Mouse (Mus musculus): Measurements from ENCODE around the gene Npw.
"Not testable (repeated sequence)": the region's sequence is repeated elsewhere in the genome, so short reads cannot be mapped to it uniquely, and the experiment has no call there.

Gene Npw

DNA sequence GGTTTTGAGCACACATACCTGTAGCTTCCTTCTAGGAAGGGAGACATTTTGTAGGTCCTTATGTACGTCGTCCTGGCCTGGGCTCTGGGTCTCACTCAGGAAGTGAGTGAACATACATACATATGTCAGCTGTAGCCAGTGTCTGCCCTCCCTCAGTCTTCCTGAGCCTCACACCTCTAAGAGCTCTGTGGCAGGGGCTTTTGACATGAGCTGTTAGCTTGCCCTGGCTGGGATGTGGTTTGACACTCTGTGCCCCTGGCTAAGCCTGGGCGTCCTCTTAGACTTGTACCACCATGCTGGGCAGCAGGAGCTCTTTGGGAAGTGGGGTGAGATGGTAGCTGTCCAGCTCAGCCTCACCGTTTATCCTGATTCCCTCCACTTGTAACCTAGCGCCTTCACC, 13.1 kb upstream of the Npw start:
- DNase-seq (ENCODE audit: low read depth, low spot score), result no peak

- DNase-seq (ENCODE audit: low read depth, low spot score), result no peak
Observed at GRCm38 (mm10) chr17:24670246-24670844, 12.1 kb upstream of the Npw start.

DNA sequence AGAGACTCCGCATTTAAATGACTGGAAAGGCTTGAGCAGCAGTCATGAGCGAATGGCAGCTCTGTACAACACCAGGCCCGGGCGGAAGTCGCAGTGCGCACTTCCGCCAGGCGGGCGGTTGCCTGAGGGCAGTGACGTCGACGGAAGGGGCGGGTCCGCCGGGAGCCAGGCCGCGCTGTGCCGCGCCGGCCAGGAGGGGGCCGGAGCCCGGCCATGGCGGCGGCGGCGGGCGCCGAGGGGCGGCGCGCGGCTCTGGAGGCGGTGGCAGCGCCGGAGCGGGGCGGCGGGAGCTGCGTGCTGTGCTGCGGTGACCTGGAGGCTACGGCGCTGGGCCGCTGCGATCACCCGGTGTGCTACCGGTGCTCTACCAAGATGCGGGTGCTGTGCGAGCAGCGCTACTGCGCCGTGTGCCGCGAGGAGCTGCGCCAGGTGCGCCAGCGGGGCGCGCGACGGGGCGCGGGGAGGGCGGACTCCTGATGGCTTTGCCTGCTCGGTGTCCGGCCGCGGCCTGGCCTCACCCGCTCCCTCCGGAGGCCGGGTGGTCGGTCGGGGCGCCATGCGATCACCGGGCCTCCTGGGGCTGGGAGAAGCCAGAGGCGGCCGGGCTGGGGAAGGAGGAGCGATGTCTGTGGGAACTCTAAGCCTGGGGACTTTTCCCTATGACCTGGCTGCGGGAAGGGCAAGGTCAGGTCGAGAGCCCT, 11.4 kb upstream of the Npw start, which contains the start of gene Zfp598:
Gene Zfp598, plus strand, starts transcription at position 143 of the 701 bp plus-strand sequence.
- DNase-seq (ENCODE audit: low read depth, low spot score), result peak; percentile 98

DNA sequence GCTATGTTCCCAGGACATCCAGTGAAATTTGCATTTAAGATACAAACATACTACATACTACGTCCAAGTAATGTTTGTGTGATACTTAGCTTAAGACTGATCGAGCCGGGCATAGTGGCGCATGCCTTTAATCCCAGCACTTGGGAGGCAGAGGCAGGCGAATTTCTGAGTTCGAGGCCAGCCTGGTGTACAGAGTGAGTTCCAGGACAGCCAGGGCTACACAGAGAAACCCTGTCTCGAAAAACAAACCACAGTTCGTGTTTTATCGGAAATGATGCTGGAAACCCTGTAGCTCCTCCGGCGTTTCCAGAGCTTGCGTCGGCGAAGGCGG, 10.9 kb upstream of the Npw start:
- DNase-seq (ENCODE audit: low read depth, low spot score), result not testable (repeated sequence)

GRCm38 (mm10) chr17:24667416-24667815, 9.2 kb upstream of the Npw start:
- DNase-seq (ENCODE audit: low read depth, low spot score), result peak; percentile 89

- not testable (repeated sequence) for DNase-seq (ENCODE audit: low read depth, low spot score)
Observed at GRCm38 (mm10) chr17:24667011-24667410, 8.8 kb upstream of the Npw start.

- DNase-seq (ENCODE audit: low read depth, low spot score), result no peak
Observed at GRCm38 (mm10) chr17:24654969-24655368, 3.3 kb downstream of the Npw start.

- DNase-seq (ENCODE audit: low read depth, low spot score), result no peak
Observed at GRCm38 (mm10) chr17:24653967-24654710, 4.1 kb downstream of the Npw start.

GRCm38 (mm10) chr17:24651835-24652234, 6.4 kb downstream of the Npw start:
- no peak for DNase-seq (ENCODE audit: low read depth, low spot score)

- DNase-seq (ENCODE audit: low read depth, low spot score), result no peak
Observed at GRCm38 (mm10) chr17:24650766-24651165, 7.5 kb downstream of the Npw start.

DNA sequence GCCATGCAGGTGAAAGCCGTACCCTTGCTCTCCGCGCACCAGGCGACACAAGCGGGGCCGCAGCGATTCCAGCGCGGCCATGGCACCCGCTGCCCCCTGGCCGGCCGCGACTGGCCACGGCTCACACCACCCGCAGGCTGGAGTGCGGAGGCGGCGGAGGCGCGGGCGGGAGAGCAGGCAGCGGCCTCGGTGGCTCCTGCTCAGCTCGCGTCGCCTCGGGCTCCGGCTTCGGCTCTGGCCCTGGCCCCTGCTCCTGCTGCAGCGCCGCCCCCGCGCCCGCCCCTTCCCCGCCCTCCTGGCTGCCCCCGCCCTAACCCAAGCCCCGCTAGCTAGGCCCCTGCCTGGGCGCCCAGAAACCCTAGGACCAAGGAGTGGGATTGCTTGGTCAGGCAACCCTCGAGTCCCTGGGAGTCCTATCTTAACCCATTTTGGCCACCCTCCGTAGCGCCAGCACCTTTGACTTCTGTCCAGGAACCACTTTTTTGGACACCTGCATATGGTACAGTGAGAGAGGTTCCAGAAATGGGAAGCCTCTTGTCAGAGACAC, 8.1 kb downstream of the Npw start, which contains the start of gene Slc9a3r2:
Gene Slc9a3r2, minus strand, starts transcription at position 258 of the 547 bp plus-strand sequence.
- DNase-seq (ENCODE audit: low read depth, low spot score), result peak; percentile 68

DNA sequence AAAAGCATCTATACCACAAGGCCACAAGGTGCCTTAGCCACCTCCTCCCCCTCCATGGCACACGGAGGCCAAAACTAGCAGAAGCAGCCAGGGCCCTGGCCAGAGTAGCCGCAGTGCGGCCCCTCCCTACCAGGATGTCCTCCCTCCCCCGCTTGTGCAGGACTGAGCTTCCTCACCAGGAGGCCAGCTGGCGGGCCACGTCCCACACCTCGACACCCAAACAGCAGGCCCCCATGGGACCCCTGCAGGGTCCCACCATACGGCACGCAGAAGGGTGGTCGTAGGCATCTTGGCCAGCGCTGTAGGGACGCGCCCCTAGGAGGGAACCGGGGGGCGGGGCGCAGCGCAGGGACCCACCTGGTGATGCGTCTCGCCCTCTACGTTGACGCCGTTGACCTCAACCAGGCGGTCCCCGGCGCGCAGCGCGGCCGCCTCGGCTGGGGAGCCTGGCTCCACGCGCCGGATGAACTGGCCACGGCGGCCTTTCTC, 8.6 kb downstream of the Npw start:
- no peak for DNase-seq (ENCODE audit: low read depth, low spot score)

GRCm38 (mm10) chr17:24648731-24649377, 9.4 kb downstream of the Npw start:
- DNase-seq (ENCODE audit: low read depth, low spot score), result no peak

- DNase-seq (ENCODE audit: low read depth, low spot score), result no peak
Observed at GRCm38 (mm10) chr17:24647493-24647892, 10.8 kb downstream of the Npw start.

- peak; percentile 58 for DNase-seq (ENCODE audit: low read depth, low spot score)
Observed at GRCm38 (mm10) chr17:24646381-24646780, 11.9 kb downstream of the Npw start.

DNA sequence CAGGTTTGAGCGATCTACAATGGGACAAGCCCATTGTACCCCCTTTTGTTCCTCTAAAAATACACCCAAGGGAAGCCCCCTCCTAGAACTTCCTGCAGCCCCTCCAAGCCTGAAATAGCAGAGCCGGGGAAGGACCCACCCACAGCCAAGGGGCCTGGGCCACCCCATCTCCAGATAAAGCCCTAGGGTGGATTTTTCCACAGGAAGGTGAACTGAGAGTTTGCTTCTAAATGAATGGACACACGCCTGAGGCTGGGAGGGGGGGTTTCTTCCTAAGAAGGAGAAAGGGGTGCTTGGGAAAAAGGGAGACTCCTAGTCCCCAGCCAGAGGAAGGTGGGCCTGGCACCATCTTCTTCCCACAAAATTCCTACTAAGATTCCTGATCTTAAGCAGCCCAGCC, 12.3 kb downstream of the Npw start:
- DNase-seq (ENCODE audit: low read depth, low spot score), result no peak

- DNase-seq (ENCODE audit: low read depth, low spot score), result no peak
Observed at GRCm38 (mm10) chr17:24644875-24645721, 13.2 kb downstream of the Npw start.

DNA sequence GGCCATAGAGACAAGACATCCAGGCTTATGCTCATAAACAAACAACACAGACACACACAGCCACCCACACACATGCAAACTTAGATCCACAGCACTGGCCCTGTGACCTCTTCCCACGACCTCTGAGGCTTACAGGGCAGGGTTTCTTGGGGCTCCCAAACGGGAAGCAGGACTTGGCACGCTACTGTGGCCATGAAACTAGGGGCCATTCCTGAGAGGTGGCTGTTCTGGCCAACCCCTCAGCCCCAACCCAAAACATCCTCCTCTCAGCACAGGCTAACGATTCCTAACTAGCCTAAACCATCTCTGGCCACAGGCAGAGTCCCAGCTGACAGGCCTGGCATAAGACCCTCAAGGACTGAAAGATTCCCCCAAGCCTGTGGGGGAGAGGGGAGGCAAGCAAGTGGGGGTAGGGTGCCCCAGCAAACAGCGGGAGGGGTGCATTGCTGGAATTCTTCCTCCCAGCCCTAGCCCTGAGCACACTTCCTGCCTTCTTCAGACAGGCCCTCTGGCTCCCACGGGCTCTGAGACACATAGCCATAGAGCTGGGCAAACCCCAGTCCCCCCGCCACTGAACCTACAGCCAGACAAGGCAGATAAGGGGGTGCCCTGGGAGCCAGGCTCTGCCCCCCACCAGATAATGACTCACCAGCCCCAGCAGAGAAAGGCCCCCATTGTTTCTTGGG, 14.1 kb downstream of the Npw start:
- no peak for DNase-seq (ENCODE audit: low read depth, low spot score)

GRCm38 (mm10) chr17:24642791-24643343, 15.4 kb downstream of the Npw start:
- no peak for DNase-seq (ENCODE audit: low read depth, low spot score)

DNA sequence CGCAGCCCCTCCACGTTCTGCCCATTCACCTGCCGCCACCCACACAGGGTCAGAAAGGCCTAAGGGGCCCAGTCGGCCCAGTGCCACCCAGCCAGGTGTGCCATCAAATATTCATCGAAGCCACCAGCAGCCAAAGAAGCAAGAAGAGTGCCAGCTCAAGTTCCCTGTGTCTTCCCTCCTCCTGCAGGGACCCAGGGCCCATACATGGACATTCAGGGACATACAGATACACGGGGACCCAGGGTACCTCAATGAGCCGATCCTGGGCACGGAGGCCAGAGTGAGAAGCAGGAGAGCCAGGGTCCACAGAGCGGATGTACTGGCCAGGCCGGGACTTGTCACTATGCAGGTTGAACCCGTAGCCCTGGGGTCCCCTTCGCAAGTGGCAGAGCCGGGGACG, 16.3 kb downstream of the Npw start:
- DNase-seq (ENCODE audit: low read depth, low spot score), result no peak
